Mouse (Mus musculus) adrenal gland, postnatal 4 days (tissue): ENCODE data around the gene Ghdc. TPM values are rescaled to one million over a fixed set of nuclear protein-coding genes. Genes with fewer than 3 reads are reported as not detected.
A peak's percentile ranks its signal among the peaks of the same experiment; 100 is the strongest.
"Not testable (repeated sequence)": the region's sequence is repeated elsewhere in the genome, so short reads cannot be mapped to it uniquely, and the experiment has no call there.

Experiments
- DNase-seq, 2 experiments: peaks; one replicate each; pipeline ENCODE4 v3.0.0; 2021 to 2022; ENCODE audit warnings: low spot score in 2 of 2, mixed read lengths in 2 of 2
- long read RNA-seq, 2 experiments: library from polyadenylated mRNA; stranded (forward); transcript quantifications; one replicate each; pipeline ENCODE4 v2.0.0; 2021
- total RNA-seq, 2 experiments: library from RNA; stranded (reverse); gene quantifications; 2 replicates each; pipeline ENCODE4 v1.2.3; 2021

Gene Ghdc
- 10 to 100 TPM; 15.4 to 15.5 TPM for total RNA-seq
- long read RNA-seq, experiment 1, transcript Ghdc-201 (9 exons, 2,462 nt) = major isoform, 5 of 11 reads
- long read RNA-seq, experiment 1, partial matches to known transcripts = 1 of 11 reads
- long read RNA-seq, experiment 1, other reads (novel, unspliced or antisense) = 4 of 11 reads
- long read RNA-seq, experiment 2, transcript Ghdc-201 (9 exons, 2,462 nt) = major isoform, 14 of 32 reads
- long read RNA-seq, experiment 2, partial matches to known transcripts = 11 of 32 reads
- long read RNA-seq, experiment 2, other reads (novel, unspliced or antisense) = 7 of 32 reads

DNA sequence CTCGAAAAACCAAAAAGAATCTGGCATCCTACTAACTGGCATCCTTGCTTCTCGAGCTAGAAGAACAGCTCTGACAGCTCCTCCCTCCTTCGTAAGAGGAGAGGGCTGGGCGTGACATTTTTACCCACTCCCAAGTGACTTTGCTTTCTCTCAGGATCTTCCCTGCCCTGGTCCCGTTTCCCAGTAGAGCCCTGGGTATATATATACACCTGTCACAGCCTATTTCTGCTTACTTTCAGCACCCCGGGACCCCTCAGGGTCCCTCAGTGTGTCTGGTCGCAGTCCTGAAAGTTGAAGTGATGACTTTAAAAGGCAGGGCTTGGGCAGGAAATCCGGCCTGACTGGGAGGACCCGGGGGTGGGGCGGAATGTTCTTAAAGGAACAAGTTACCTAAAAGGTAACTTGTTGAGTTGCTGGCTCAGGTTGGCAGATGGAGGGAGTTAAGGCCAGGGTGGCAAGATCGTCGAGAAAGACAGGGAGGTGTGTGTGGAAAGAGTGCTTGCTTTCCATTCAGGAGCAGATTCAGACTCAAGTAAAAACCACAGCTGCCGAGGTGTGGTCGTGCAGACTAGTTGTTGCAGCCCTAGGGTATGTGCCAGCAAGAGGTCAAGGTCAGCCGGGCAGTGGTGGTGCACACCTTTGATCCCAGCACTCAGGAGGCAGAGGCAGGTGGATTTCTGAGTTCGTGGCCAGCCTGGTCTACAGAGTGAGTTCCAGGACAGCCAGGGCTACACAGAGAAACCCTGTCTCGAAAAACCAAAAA, at the start of gene Ghdc:
Ghdc (minus strand) TSS at position 312 of the 763 bp plus-strand sequence.
- DNase-seq = peak; percentile 58 to 74

DNA sequence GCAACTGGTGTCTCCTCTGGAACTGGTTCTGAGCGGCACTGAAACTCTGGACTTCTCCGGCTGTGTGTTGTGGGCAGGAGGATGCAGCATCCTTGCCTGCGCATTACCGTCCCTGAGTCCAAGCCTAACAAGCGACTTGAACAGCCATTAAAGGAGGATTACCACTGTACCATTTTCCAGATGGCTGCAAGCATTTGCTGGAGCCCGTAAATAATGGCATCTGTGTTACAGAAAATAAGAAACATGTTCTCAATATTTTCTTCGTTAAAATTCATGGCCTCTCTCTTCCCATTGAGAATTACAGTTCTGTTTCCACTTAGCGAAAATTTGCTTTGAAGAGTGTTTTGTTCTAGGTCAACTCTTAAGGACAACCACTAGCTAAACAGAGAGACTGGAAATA, 49.3 kb upstream of the Ghdc start:
- no peak for DNase-seq

DNA sequence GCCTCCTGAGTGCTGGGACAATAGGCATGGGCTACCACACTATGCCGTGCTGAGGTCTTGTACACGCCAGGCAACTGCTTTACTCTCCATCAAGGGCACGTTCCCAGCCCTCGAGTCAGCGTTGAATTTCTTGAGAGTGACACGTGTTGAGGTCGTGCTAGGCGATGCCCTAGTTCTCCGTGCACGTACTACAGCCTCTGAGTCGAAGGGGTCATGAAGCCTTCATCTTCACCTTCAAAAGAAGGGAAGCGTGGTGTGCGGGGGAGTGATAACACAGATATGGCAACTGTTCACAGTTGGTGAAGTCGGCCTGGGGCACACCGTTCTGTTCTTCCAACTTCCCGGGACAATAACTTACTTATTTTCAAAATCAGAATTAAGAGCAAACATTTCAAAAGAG, 48.9 kb upstream of the Ghdc start:
- DNase-seq = no peak

DNA sequence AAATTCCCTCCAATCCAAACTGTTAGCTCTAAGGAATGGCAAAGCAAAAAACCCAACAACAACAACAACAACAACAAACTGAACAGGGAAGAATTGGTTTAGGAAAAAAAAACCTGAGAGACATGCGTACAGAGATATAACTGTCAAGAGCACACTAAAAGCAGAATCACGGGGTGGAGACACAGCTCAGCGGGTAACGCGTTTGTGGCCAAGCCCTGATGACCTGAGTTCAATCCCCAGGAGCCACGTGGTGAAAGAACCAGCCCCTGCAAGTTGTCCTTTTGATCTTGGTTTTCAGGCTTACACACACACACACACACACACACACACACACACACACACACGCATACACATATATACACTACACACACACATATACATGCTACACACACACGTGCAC, 48.3 kb upstream of the Ghdc start:
- DNase-seq = no peak

DNA sequence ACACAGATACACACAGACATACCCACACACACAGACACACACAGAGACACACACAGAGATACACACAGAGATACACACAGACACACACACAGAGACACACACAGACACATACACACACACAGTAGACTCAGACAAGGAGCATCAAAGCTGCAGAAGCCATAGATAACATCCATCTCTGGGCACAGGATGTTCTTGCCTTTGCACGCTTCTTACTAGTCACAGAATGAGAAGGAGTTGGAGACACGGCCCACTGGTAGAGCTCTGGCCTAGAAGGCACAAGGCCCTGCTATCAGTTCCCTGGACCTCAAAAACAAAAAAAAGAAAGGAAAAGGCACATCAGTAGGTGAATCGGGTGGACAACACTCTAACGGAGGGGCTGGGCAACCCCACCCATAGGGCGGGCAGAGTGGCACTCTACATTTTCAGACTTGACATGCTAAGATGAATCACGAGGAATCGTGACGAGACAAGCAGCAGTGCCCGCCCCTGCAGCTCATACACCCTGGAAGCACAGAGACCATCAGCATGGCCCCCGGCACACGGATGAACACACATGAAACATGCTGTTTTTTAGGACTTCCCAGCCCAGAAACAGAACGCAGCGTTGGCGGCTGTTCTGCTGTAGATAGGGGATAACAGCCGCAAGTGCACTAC, 47.7 kb upstream of the Ghdc start:
- no peak for DNase-seq

DNA sequence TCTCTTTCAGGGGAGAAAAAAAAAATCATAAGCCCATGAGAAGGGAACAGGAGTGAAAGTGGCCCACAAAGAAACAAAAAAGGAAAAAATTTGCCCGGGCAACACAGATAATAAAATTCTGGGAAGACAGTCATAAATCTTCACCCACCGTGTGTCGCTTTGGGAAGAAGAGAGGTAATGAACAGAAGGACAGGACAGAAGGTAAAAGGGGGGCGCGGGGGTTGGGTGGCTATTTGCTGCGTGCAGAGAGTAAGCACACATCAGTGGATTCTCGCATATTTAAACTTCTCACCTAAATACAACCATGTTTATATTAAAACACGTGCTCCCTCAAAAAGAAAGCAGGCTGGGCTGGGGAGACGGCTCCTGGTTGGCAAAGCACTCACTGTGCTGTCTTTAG, 46.6 kb upstream of the Ghdc start:
- DNase-seq = no peak

DNA sequence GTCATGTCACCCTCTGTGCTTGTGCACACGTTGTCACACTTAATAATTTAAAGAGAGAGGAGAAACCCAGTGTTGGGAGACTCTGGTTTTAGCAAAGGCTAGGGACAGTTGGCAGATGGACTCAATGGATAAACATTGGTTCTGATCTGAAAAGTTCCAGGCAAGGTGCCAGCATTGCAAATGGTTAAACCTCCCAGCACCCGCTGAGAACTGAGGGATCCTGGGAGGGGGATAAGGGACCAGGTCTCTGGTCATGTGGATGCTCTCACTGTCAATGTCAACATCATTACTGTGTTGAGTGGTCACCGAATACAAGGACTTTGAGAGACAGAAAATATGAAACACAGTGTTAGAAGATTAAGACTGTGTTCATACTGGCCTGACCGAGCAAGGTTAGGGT, 46.0 kb upstream of the Ghdc start:
- no peak for DNase-seq

DNA sequence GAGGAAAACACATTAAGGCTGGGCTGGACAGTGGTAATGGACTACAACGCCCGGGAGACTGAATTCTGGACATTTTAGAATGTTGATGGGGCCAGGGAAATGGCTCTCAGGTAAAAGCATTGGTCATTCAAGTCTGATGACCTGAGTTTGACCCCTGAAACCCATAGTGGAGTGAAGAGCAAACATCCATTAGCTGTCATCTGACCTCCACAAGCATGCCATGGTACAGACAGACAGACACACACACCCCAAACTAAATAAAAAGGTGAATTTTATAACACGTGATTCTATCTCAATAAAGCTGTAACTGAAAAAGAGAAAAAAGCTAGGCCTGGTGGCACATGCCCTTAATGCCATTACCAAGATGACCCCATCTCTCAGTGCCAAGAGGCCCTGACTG, 45.6 kb upstream of the Ghdc start:
- no peak for DNase-seq

DNA sequence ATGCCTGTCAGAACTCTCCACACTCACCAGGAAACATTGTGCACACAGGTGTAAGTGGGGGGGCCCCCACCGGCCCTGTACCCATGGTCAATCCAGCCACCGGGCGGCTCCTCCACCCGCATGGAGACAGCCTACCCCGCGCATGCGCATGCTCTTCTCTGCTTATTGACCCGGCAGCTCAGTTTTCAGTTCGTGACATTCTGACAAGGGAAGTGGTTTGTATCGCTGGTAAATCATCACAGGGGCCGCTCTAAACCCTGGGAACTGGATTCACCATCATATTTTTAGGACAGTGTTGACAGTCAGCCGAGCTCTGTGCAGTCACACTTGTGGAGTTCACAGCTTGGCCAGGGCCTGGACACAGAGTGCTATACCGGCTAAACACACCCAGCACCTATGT, 43.7 kb upstream of the Ghdc start:
- DNase-seq = peak in 1 of 2 experiments; percentile 35

DNA sequence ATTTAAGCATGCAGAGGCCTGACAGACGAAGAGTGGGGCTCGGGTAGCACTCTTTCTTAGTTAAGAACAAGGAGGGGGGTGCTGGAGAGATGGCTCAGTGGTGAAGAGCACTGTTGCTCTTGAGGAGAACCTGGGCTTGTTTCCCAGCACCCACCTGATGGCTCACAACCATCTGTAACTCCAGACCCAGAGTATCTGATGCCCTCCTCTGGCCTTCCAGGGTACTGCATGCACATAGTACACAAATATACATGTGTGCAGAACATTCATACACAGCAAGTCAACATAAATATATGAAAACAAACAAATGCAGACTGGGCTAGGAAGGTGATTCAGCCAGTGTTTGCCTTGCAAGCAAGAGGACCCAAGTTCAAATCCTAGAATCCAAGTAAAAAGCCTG, 40.4 kb upstream of the Ghdc start:
- no peak for DNase-seq

DNA sequence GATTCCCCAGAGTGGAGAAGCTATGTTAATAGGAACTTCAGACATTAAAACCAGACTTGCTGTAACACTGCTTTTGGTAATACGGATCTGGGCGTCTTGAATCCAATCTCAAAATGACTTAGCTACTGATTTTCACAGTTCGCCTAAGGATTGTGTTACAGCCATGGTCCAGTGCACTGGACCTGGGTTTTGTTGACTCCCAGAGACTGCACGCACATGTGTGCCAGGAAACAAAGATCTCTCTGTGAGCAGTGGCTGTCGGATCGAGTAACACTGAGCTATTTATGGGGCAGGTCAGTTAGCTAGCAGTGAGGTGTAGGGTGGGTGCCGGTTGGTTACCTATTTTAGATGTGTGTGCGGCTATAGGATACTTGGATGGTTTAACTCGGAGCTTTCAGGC, 39.8 kb upstream of the Ghdc start:
- DNase-seq = no peak

DNA sequence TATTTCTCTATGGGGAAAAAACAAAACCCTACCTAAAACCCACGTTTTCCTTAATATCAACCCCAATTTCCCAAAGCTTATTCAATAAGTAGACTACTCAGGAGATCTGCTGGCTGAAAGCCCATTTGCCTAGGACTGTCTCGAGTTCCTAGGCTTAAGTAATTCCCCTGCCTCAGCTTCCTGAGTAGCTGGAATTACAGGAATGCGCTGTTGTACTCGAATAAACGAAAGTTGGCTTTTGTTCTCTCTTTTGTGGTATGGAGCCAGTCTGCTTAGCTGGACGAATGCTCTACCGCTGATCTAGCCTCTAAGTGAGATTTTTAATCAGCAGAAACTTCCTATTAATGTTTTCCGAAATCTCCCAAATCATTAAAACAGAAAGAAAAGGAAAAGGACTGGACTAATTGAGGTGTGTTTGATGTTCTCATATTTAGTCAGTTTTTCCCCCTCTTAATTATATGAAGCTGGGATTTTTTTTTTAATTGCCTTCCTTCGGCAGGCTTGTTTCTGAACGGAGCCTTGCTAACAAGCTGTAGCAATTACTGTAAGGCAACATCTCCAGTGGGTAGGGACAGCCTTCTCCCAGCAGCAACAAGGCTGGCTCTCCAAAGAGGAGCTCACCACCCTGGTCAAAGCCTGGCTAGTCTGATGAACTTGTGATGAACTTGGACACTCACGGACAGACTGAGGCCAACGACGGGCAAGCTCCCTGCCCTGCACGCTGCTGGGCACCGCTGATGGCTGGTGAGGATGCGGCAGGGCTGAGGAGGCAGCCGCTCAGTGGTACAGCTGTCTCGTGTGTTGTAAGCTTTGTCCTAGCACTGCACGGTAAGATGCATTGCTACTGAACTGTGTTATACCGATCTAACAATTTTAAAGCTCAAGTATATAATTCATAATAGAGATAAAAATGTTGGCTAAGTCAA, 35.9 kb upstream of the Ghdc start:
- no peak for DNase-seq

DNA sequence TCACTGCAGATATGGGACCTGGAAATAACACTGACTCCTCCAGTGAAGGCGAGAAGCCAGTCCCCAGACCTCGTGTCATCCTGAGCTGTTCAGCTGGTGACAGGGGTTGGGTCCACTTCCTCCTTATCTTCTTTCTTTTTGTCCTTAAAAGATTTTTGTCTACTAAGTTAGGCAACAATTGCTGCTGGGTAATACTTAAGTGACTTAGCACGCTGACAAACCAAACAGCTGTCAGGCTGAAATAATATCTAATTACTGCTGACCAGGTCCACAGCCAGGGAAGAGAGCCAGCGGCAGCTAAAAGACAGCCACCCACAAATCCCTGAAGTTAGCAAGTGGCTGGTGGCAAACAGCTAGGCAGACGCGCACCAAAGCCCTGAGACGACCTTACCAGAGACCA, 34.8 kb upstream of the Ghdc start:
- no peak for DNase-seq

DNA sequence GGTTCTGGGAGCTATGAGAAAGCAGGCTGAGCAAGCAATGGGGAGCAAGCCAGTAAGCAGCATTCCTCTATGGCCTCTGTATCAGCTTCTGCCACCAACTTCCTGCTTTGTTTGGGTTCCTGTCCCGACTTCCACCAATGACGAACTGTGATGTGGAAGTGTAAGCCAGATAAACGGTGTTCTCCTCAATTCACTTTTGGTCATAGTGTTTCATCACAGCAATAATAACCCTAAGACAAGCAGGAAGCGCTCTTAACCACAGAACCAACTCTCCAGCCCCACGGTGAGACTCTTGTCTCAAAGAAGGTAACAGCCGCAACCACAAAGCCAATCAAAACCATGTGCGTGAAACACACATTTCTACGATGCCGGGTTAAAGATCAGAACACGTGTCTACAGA, 33.7 kb upstream of the Ghdc start:
- DNase-seq = no peak

DNA sequence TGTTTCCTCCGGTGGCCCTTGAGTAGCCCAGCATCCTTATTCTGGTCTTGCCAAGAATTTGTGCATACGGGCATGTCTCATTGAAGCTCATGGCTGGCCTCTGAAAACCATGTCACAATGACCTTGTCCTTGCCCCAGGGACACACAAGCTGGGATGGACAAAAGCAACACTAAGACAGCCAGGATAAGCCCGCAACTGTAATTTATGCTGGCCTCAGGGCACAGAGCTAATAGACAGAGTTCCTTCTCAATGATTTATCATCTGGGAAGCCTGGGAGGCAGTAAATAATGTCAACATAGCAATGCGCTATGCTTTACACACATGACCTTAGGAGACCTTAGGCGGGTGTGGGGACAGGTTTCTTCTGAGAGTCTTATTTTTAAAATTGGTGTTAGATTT, 28.7 kb upstream of the Ghdc start:
- peak in 1 of 2 experiments; percentile 29 for DNase-seq

DNA sequence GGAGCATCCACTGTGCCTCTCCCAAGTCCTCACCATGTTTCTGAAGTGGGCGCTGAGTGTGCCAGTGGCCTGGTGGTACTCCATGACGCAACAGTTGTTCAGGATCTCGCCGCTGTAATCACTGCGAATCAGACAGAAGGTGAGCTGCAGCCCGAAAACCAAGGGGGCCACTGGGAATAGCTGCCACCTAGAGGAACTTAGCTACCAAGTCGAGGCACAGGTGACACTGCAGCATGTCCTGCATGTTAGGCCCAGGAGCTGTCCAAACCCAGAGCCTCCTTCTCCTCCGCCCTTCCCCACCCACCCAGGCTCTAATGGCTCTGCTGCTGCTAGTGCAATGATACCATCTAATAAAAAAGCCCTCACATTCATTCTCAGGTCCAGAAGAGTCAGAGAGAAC, 25.8 kb upstream of the Ghdc start:
- DNase-seq = no peak

DNA sequence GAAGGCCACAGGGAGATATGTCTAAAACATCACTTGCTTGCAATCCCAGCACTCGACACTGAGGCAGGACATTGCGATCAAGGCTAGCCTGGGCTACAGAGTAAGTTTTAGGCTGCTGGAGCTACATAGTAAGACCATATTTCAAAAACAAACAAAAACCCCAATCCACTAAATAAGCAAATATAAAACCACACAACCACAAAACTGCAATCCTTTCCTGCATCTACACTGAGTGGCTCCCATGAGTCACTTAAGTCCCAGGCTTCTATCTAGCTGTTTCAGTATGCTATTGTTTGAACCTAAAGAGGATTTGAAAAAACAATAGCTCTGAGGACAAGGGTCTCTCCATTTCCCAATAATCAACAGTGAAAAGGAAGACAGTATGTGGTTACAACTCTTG, 24.6 kb upstream of the Ghdc start:
- DNase-seq = no peak

DNA sequence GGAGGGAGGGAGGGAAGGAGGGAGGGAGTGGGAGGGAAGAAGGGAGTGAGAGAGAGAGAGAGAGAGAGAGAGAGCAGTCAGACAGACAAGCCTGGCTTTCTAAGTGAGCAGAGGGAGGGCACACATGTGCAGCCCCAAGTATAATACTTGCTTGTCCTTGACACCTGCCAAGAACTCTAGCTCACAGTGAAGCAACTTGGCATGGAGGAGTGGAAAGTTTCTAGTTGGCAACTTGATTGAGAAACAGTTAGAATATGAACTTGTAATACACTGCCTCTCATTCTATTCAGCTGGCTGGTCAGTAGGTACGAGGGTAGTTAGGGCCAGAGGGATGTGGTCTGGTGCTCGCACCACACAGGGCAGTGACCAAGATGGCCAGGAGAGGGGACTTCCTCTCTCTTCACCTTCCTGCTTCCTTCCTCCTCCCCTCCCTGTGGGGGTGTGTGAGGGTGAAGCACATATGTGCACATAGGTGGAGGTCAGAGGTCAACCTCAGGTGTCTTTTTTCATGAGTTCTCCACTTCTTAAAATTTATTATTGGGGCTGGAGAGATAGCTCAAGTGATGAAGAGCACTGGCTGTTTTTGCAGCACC, 20.8 kb upstream of the Ghdc start:
- DNase-seq = no peak

DNA sequence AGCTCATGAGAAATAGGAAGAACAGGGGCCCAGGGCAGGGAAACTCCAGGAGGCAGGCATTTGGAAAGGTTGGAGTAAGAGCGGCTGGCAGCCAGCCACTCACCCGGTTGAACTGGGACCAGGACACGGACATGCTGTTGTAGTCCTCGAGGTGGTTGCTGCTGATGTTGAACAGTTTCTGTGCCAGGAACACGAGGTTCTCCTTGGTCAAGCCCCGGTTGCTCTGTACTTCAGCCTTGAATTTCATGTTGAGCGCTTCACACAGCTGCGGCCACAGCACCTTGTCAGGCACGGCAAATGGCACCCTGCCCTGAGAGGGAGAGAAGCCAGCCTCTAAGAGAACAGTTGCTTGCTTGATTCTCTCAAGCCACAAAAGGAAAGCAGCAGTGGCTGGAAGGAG, 19.9 kb upstream of the Ghdc start:
- not testable (repeated sequence) for DNase-seq

DNA sequence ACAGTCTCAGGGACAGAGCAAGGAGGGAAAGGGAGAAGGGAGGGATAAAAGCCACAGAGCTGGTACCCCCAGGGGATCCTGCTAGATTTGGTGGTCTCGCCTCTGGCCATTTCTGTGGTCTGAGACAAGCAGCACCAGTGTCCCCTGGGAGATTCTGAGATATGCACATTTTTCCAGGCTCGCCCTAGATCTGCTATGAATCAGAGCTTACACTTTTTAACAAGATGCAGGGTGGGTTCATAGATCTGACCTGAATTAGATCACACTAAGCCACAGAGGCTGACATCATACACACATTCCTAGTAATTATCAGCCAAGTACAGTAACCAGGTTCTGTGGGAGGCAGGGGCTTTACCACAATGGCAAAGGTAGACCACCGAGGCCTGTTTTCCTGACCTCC, 18.9 kb upstream of the Ghdc start:
- no peak for DNase-seq

DNA sequence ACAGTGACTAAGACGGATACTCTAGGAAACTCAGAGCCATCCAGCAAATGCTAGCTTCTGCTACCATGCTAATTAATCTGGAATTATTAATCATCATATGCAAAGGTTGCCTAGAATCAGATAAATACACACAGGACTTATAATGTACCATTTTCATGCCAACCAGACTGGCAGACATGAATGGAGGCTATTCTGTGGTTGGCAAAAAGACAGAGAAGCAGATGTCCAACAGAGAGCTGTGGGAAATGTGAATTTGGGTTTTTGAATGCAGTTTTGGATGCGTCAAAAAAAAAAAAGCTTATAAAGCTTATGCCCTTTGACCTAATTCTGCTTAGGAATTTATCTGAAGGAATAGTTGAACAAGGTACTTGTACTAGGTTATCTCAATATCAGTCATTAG, 15.0 kb upstream of the Ghdc start:
- no peak for DNase-seq
